In genomic region chr19:17837471-17837859, GRCm38 (mm10) we compare ENCODE assay signal across 7 mouse cellular contexts. TPM values are rescaled to one million over a fixed set of nuclear protein-coding genes. Genes with fewer than 3 reads are reported as not detected.
A peak's percentile ranks its signal among the peaks of the same experiment; 100 is the strongest.
DNase-seq lines count a peak whose midpoint lies in the region; ATAC-seq and TF ChIP-seq lines count a peak whose summit lies in the region.

Gene Pcsk5 (minus strand): TSS chr19:17837632.

- no peaks in the 10 kb centered on the region for H3K36me3 ChIP-seq in forebrain, embryonic 12.5 days (replicated peaks)
- no peaks in the 10 kb centered on the region for H3K36me3 ChIP-seq in heart, embryonic 13.5 days
- H3K36me3 ChIP-seq in kidney, embryonic 16.5 days (ENCODE audit: insufficient read depth, low read length), result no peaks in the 10 kb centered on the region
- no peaks in the 10 kb centered on the region for H3K36me3 ChIP-seq in limb, embryonic 13.5 days
- H3K36me3 ChIP-seq in midbrain, embryonic 16.5 days (ENCODE audit: control insufficient read depth, insufficient read depth, low read length), result no peaks in the 10 kb centered on the region
- no peaks in the 10 kb centered on the region for H3K36me3 ChIP-seq in stomach, embryonic 16.5 days (ENCODE audit: control insufficient read depth, insufficient read depth, low read length)

- H3K4me1 ChIP-seq in cerebellum, adult 2 months (ENCODE audit: control insufficient read depth, insufficient read depth, low read length), result no peaks in the 10 kb centered on the region
- H3K4me1 ChIP-seq in forebrain, embryonic 12.5 days, result peaks cover 25% of the 10 kb centered on the region
- H3K4me1 ChIP-seq in heart, embryonic 13.5 days, result peaks cover 47% of the 10 kb centered on the region
- peaks cover 20% of the 10 kb centered on the region; the same call in 1 of the 2 replicates for H3K4me1 ChIP-seq in kidney, embryonic 16.5 days (ENCODE audit: insufficient read depth, low read length)
- H3K4me1 ChIP-seq in limb, embryonic 13.5 days, result peaks cover 29% of the 10 kb centered on the region
- H3K4me1 ChIP-seq in midbrain, embryonic 16.5 days (ENCODE audit: control insufficient read depth, insufficient read depth, low read length), result peaks cover 13% of the 10 kb centered on the region
- H3K4me1 ChIP-seq in stomach, embryonic 16.5 days (ENCODE audit: control insufficient read depth, insufficient read depth, low read length), result peaks cover 7% of the 10 kb centered on the region; the same call in 1 of the 2 replicates

- peak within 1 kb of the TSS; percentile 74 for H3K9ac ChIP-seq in forebrain, embryonic 12.5 days
- H3K9ac ChIP-seq in heart, embryonic 13.5 days, result peak within 1 kb of the TSS; percentile 91
- peak within 1 kb of the TSS; percentile 85 for H3K9ac ChIP-seq in kidney, embryonic 16.5 days (replicated peaks; ENCODE audit: low read length)
- peak within 1 kb of the TSS; percentile 86 for H3K9ac ChIP-seq in limb, embryonic 13.5 days
- peak within 1 kb of the TSS; percentile 68 for H3K9ac ChIP-seq in midbrain, embryonic 16.5 days (ENCODE audit: low read depth, low read length)
- peak within 1 kb of the TSS; percentile 88 for H3K9ac ChIP-seq in stomach, embryonic 16.5 days (ENCODE audit: low read length)

- peak; percentile 73 to 74 for DNase-seq in cerebellum, adult 2 months

- peak; percentile 96 for ATAC-seq in forebrain, embryonic 12.5 days (ENCODE audit: low FRiP score)
- ATAC-seq in heart, embryonic 13.5 days (ENCODE audit: extremely low read depth, insufficient number of reproducible peaks, low FRiP score, low TSS enrichment), result peak; percentile 82
- ATAC-seq in kidney, embryonic 16.5 days (ENCODE audit: low FRiP score, low TSS enrichment), result peak; percentile 95
- ATAC-seq in limb, embryonic 13.5 days (ENCODE audit: low FRiP score, low read depth), result peak; percentile 92
- ATAC-seq in midbrain, embryonic 16.5 days, result peak; percentile 97
- ATAC-seq in stomach, embryonic 16.5 days (ENCODE audit: insufficient read depth, low FRiP score), result peak; percentile 94

- H3K9me3 ChIP-seq in forebrain, embryonic 12.5 days, result no peaks in the 10 kb centered on the region
- no peaks in the 10 kb centered on the region for H3K9me3 ChIP-seq in heart, embryonic 13.5 days
- H3K9me3 ChIP-seq in kidney, embryonic 16.5 days (ENCODE audit: low read length), result no peaks in the 10 kb centered on the region
- no peaks in the 10 kb centered on the region for H3K9me3 ChIP-seq in limb, embryonic 13.5 days
- H3K9me3 ChIP-seq in midbrain, embryonic 16.5 days (replicated peaks; ENCODE audit: control insufficient read depth, low read length, poor library complexity, severe bottlenecking), result no peaks in the 10 kb centered on the region
- H3K9me3 ChIP-seq in stomach, embryonic 16.5 days (replicated peaks; ENCODE audit: control insufficient read depth, low read length), result no peaks in the 10 kb centered on the region

- TF ChIP-seq POLR2A in cerebellum, adult 2 months (IDR thresholded peaks at IDR 0.05; ENCODE audit: borderline replicate concordance, insufficient read depth, low read length), result no peak

- no peaks in the 10 kb centered on the region; the same call in 1 of the 2 replicates for H3K27me3 ChIP-seq in cerebellum, adult 2 months (ENCODE audit: control insufficient read depth, insufficient read depth, low read length)
- H3K27me3 ChIP-seq in forebrain, embryonic 12.5 days, result peaks cover 15% of the 10 kb centered on the region; the same call in 1 of the 2 replicates
- H3K27me3 ChIP-seq in heart, embryonic 13.5 days (replicated peaks), result no peaks in the 10 kb centered on the region
- no peaks in the 10 kb centered on the region for H3K27me3 ChIP-seq in kidney, embryonic 16.5 days (ENCODE audit: insufficient read depth, low read length)
- peaks cover 15% of the 10 kb centered on the region for H3K27me3 ChIP-seq in limb, embryonic 13.5 days
- peaks cover 2% of the 10 kb centered on the region; the same call in 1 of the 2 replicates for H3K27me3 ChIP-seq in midbrain, embryonic 16.5 days (ENCODE audit: control insufficient read depth, insufficient read depth, low read depth, low read length)
- no peaks in the 10 kb centered on the region for H3K27me3 ChIP-seq in stomach, embryonic 16.5 days (ENCODE audit: control insufficient read depth, insufficient read depth, low read length)

- H3K4me3 ChIP-seq in cerebellum, adult 2 months (replicated peaks; ENCODE audit: insufficient read depth, low read depth, low read length), result peak within 1 kb of the TSS; percentile 49
- H3K4me3 ChIP-seq in forebrain, embryonic 12.5 days (replicated peaks), result peak within 1 kb of the TSS; percentile 73
- peak within 1 kb of the TSS; percentile 78 for H3K4me3 ChIP-seq in heart, embryonic 13.5 days
- peak within 1 kb of the TSS; percentile 82 for H3K4me3 ChIP-seq in kidney, embryonic 16.5 days (ENCODE audit: low read length)
- H3K4me3 ChIP-seq in limb, embryonic 13.5 days, result peak within 1 kb of the TSS; percentile 76
- peak within 1 kb of the TSS; percentile 81 for H3K4me3 ChIP-seq in midbrain, embryonic 16.5 days (ENCODE audit: low read depth, low read length)
- H3K4me3 ChIP-seq in stomach, embryonic 16.5 days (replicated peaks; ENCODE audit: low read length), result peak within 1 kb of the TSS; percentile 83

- peak within 1 kb of the TSS; percentile 94 for H3K4me2 ChIP-seq in forebrain, embryonic 12.5 days
- H3K4me2 ChIP-seq in heart, embryonic 13.5 days, result peak within 1 kb of the TSS; percentile 98
- H3K4me2 ChIP-seq in kidney, embryonic 16.5 days (replicated peaks; ENCODE audit: low read depth, low read length), result peak within 1 kb of the TSS; percentile 91
- H3K4me2 ChIP-seq in limb, embryonic 13.5 days (replicated peaks), result peak within 1 kb of the TSS; percentile 87
- peak within 1 kb of the TSS; percentile 78 for H3K4me2 ChIP-seq in midbrain, embryonic 16.5 days (ENCODE audit: low read length)
- peak within 1 kb of the TSS; percentile 90 for H3K4me2 ChIP-seq in stomach, embryonic 16.5 days (ENCODE audit: low read depth, low read length)

- 2% methylated on average over 35 of the region's 36 CpGs for WGBS in cerebellum, adult 2 months
- 0% methylated on average over 7 of the region's 36 CpGs for WGBS in forebrain, embryonic 12.5 days
- WGBS in heart, embryonic 13.5 days, result 0% methylated on average over 26 of the region's 36 CpGs
- under 1% methylated on average over 26 of the region's 36 CpGs for WGBS in kidney, embryonic 16.5 days
- under 1% methylated on average over 35 of the region's 36 CpGs for WGBS in limb, embryonic 13.5 days
- WGBS in midbrain, embryonic 16.5 days, result under 1% methylated on average over 35 of the region's 36 CpGs
- WGBS in stomach, embryonic 16.5 days, result under 1% methylated on average over 32 of the region's 36 CpGs

- H3K27ac ChIP-seq in cerebellum, adult 2 months (ENCODE audit: insufficient read depth, low read length), result no peak within 1 kb of the TSS
- H3K27ac ChIP-seq in forebrain, embryonic 12.5 days, result peak within 1 kb of the TSS; percentile 85
- peak within 1 kb of the TSS; percentile 92 for H3K27ac ChIP-seq in heart, embryonic 13.5 days (replicated peaks)
- H3K27ac ChIP-seq in kidney, embryonic 16.5 days (ENCODE audit: low read length), result peak within 1 kb of the TSS; percentile 92
- H3K27ac ChIP-seq in limb, embryonic 13.5 days, result peak within 1 kb of the TSS; percentile 92
- H3K27ac ChIP-seq in midbrain, embryonic 16.5 days (ENCODE audit: low read length), result peak within 1 kb of the TSS; percentile 77
- peak within 1 kb of the TSS; percentile 80 for H3K27ac ChIP-seq in stomach, embryonic 16.5 days (ENCODE audit: low read length)

- TF ChIP-seq CTCF in cerebellum, adult 2 months (IDR thresholded peaks at IDR 0.05; ENCODE audit: borderline replicate concordance, insufficient read depth, low read depth, low read length), result no peak

RNA-seq across cellular contexts. Expression of gene Pcsk5, which starts in this region (rescaled TPM):
- 1.7 and 1.8 TPM in 2 replicates for polyA plus RNA-seq in cerebellum, adult 2 months (2012; rRNA removed)
- polyA plus RNA-seq in forebrain, embryonic 12.5 days (2016; fragmentation: Nextera tagmentation; extraction: Ambion mirVana), result 10.6 and 12.5 TPM in 2 replicates
- 15.3 and 17.0 TPM in 2 replicates for polyA plus RNA-seq in heart, embryonic 13.5 days (2015; fragmentation: Nextera tagmentation; extraction: Ambion mirVana)
- polyA plus RNA-seq in kidney, embryonic 16.5 days (2015; fragmentation: Nextera tagmentation; extraction: Ambion mirVana), result 24.4 and 26.3 TPM in 2 replicates
- 23.1 and 23.4 TPM in 2 replicates for polyA plus RNA-seq in limb, embryonic 13.5 days (2015; fragmentation: Nextera tagmentation; extraction: Ambion mirVana)
- polyA plus RNA-seq in midbrain, embryonic 16.5 days (2015; fragmentation: Nextera tagmentation; extraction: Ambion mirVana), result 8.5 and 10.9 TPM in 2 replicates
- polyA plus RNA-seq in stomach, embryonic 16.5 days (2015; fragmentation: Nextera tagmentation; extraction: Ambion mirVana), result 10.1 and 12.1 TPM in 2 replicates
